Mouse (Mus musculus) heart, embryonic 13.5 days (tissue): ENCODE results near the gene Rpl11. TPM values are rescaled to one million over a fixed set of nuclear protein-coding genes. Genes with fewer than 3 reads are reported as not detected.
A peak's percentile ranks its signal among the peaks of the same experiment; 100 is the strongest.

Source experiments
- ATAC-seq: fragments of 200-750 bp; cut with Nextera tagmentation; 2 replicates; pipeline ENCODE4 v1.8.0; 2017; ENCODE audit warnings: moderate TSS enrichment; ENCODE audit not compliant: insufficient number of reproducible peaks, low FRiP score, low TSS enrichment; ENCODE audit errors: extremely low read depth
- H3K27ac ChIP-seq: fragments of 300-500 bp; sonication (generic); replicated peaks from 2 replicates; pipeline ENCODE4 v1.5.1; 2015; ENCODE audit warnings: moderate library complexity, mild to moderate bottlenecking, inconsistent platforms
- H3K27me3 ChIP-seq: fragments of 300-500 bp; sonication (generic); replicated peaks from 2 replicates; pipeline ENCODE4 v1.6.1; 2015; ENCODE audit warnings: mild to moderate bottlenecking, inconsistent platforms
- H3K36me3 ChIP-seq: fragments of 300-500 bp; sonication (generic); 2 replicates; pipeline ENCODE4 v1.6.1; 2015; ENCODE audit warnings: mild to moderate bottlenecking, inconsistent platforms
- H3K4me1 ChIP-seq: fragments of 300-500 bp; sonication (generic); 2 replicates; pipeline ENCODE4 v1.6.1; 2015; ENCODE audit warnings: inconsistent platforms
- H3K4me2 ChIP-seq: fragments of 300-500 bp; sonication (generic); 2 replicates; pipeline ENCODE4 v1.6.1; 2015; ENCODE audit warnings: inconsistent platforms, mild to moderate bottlenecking, moderate library complexity
- H3K4me3 ChIP-seq: fragments of 300-500 bp; sonication (generic); 2 replicates; pipeline ENCODE4 v1.5.1; 2015; ENCODE audit warnings: moderate library complexity, mild to moderate bottlenecking, inconsistent platforms
- H3K9ac ChIP-seq: fragments of 300-500 bp; sonication (generic); 2 replicates; pipeline ENCODE4 v1.6.1; 2015; ENCODE audit warnings: inconsistent platforms, mild to moderate bottlenecking, moderate library complexity
- H3K9me3 ChIP-seq: fragments of 300-500 bp; sonication (generic); 2 replicates; pipeline ENCODE4 v1.6.1; 2016; ENCODE audit warnings: inconsistent platforms
- WGBS: fragments of 180-500 bp; shearing (Covaris S2); methylation state at CpG from one replicate; pipeline ENCODE4 v1.1.7; 2015; ENCODE audit warnings: mixed read lengths; 5-methylcytosine and 5-hydroxymethylcytosine counted together
- polyA plus RNA-seq: library from polyadenylated mRNA; unstranded; fragments of >200 nt; fragmentation: Nextera tagmentation; extraction: Ambion mirVana; gene quantifications from 2 replicates; pipeline ENCODE4 v1.2.1, GENCODE M21; 2015

Rpl11 gene
- polyA plus RNA-seq, 1 experiment from 2014 or later = 270 TPM

DNA sequence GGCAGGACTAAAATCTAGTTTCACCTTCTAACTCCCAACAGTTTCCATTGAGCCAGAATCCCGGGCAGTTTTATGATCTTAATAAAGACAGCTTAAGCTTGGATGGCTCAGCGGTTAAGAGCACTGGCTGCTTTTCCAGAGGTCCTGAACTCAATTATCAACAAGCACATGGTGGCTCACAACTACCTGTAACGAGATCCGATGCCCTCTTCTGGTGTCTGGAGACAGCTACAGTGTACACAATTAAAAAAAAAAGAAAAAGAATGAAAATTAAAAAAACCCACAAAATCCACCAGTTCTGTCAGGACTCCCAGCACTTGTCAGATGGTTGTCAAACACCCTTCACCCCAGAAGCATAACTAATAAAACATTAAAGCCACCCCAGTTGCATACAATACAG lies 5.6 kb downstream of the Rpl11 start:
- no peaks in the 10 kb centered on the region for H3K9me3 ChIP-seq
- no peak overlapping the region for H3K9ac ChIP-seq
- WGBS = 64% methylated on average over 4 of the region's 4 CpGs

DNA sequence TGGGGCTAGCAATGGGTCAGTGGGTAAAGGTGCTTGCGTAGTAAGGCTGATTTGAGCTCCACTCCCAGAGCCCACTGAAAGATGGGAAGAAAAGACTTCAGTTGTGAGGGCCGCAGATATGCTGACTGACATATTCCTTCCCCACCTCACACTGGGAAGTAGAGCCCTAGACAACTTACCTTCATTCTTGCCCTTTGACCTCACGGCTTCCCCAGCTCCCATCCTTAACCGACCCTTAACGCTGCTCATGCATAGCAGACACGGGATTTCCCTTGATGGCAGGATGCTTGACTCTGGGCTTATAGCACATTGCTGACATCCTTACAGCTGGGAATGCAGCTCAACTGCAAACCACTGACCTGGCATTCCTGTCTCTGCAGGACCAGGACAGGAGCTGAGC lies 6.3 kb downstream of the Rpl11 start:
- peaks cover 83% of the 10 kb centered on the region for H3K36me3 ChIP-seq
- H3K9me3 ChIP-seq = no peaks in the 10 kb centered on the region
- no peaks in the 10 kb centered on the region for H3K27me3 ChIP-seq
- peaks cover 20% of the 10 kb centered on the region for H3K4me1 ChIP-seq
- no peak for ATAC-seq
- H3K27ac ChIP-seq = no peak overlapping the region
- 75% methylated on average over 6 of the region's 6 CpGs for WGBS
- H3K4me3 ChIP-seq = no peak overlapping the region
- no peak overlapping the region for H3K9ac ChIP-seq
- H3K4me2 ChIP-seq = no peak overlapping the region

More for the DNA sequence above, 5.6 kb downstream of the Rpl11 start:
- Histone ChIP-seq H3K27me3 (no peaks in the 10 kb centered on the region), H3K36me3 (peaks cover 87% of the 10 kb centered on the region), H3K27ac (no peak overlapping the region), H3K4me1 (peaks cover 24% of the 10 kb centered on the region), H3K4me2 (no peak overlapping the region), H3K4me3 (no peak overlapping the region)
- no peak for ATAC-seq

DNA sequence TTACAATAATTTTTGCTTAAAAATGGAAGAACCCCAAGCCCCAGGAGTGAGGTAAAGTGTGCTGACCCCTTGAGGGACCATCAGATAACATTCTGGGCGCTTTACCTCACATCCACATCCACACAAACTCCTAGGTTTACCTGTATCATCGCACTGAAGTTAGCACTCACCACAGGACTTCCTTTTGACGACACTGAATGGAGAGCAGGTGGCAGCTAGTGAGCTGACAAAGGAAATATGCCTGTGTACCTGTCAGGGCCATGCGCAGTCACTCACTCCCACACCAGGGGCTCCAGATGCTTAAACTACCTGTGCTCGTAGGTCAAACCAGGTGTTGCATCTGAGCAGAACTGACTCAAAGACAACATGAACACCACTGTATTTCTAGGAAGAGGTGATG lies 8.1 kb downstream of the Rpl11 start:
- Histone ChIP-seq H3K9me3 (no peaks in the 10 kb centered on the region), H3K9ac (no peak overlapping the region), H3K4me1 (0 out of 2 replicates have a peak, but pooled peaks cover 4% of the 10 kb centered on the region), H3K27me3 (no peaks in the 10 kb centered on the region), H3K4me2 (no peak overlapping the region), H3K27ac (no peak overlapping the region), H3K36me3 (peaks cover 65% of the 10 kb centered on the region), H3K4me3 (no peak overlapping the region)
- ATAC-seq = no peak
- 86% methylated on average over 5 of the region's 5 CpGs for WGBS

DNA sequence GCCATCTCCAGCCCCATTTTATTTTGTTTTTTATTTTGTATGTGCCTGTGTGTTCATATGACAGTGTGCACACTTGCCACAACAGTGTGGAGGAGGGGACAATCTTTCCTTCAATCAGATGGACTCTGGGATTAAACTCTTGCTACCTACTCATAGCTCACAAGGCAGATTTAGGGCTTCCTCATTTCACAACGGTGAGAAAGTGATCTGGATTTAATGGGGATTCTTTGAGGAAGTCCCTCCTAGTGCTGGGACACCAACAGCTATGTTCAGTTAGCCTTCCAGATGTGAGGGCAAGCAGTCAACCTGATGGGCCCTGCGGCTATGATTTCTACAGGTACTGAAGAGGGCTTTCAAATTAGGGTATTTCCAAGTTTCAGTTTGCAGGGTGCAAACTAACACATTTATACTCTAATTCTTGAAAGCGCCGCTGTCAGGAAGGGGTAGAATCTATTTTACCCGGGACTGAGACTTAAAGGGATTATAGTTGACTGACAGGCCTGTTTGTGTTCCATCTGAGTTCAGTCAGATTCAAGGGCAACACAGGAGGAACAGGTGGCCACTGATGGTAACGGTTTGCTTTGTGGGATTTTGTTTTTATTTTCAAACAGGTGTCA lies 9.3 kb downstream of the Rpl11 start:
- H3K4me3 ChIP-seq = no peak overlapping the region
- H3K9ac ChIP-seq = no peak overlapping the region
- H3K36me3 ChIP-seq = peaks cover 53% of the 10 kb centered on the region
- WGBS = 84% methylated on average over 6 of the region's 6 CpGs
- H3K9me3 ChIP-seq = no peaks in the 10 kb centered on the region
- 0 out of 2 replicates have a peak, but pooled peaks cover under 1% of the 10 kb centered on the region for H3K4me1 ChIP-seq
- H3K27me3 ChIP-seq = no peaks in the 10 kb centered on the region
- ATAC-seq = no peak
- no peak overlapping the region for H3K4me2 ChIP-seq
- no peak overlapping the region for H3K27ac ChIP-seq

DNA sequence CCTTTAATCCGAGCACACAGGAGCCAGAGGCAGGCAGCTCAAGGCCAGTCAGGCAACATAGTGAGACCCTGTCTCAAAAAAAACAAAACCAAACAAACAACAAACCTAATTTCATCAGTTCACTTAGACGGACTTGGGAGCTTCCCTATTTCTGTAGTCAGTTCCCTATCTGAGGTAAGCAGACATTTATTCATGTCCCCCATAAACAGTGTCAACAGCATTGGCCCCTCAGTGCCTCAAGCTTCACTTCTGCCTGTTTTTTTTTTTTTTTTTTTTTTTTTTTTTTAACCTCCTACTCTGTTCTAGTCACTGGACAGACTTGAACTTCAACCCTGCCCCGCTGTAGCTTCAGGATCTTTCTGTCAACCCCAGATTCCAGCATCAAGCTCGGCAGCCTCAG lies 18.1 kb downstream of the Rpl11 start:
- WGBS = 78% methylated on average over 4 of the region's 4 CpGs
- Histone ChIP-seq H3K27ac (no peak overlapping the region), H3K4me2 (no peak overlapping the region), H3K9ac (no peak overlapping the region), H3K27me3 (no peaks in the 10 kb centered on the region), H3K9me3 (no peaks in the 10 kb centered on the region), H3K4me1 (peaks cover 14% of the 10 kb centered on the region), H3K4me3 (no peak overlapping the region), H3K36me3 (no peaks in the 10 kb centered on the region)
- no peak for ATAC-seq

DNA sequence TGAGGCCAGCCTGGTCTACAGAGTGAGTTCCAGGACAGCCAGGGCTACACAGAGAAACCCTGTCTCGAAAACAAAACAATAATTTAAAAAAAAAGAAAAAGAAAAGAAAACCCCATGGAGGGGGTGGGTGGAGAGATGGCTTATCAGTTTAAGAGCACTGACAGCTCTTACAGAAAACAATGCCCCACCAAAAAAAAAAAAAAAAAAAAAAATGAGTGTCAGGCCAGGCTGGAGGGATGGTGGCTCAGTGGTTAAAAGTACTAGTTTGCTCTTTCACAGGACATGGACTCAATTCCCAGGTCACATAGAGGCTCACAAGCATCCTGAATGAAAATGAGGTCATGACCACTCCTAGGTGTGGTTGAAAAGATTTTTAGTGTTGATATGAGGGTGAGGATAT lies 20.0 kb downstream of the Rpl11 start:
- Histone ChIP-seq H3K27ac (no peak overlapping the region), H3K4me3 (no peak overlapping the region), H3K4me2 (no peak overlapping the region), H3K4me1 (peaks cover 14% of the 10 kb centered on the region), H3K9me3 (no peaks in the 10 kb centered on the region), H3K9ac (no peak overlapping the region), H3K36me3 (no peaks in the 10 kb centered on the region), H3K27me3 (no peaks in the 10 kb centered on the region)
- no peak for ATAC-seq
- WGBS = 70% methylated on average over 1 of the region's 1 CpGs

DNA sequence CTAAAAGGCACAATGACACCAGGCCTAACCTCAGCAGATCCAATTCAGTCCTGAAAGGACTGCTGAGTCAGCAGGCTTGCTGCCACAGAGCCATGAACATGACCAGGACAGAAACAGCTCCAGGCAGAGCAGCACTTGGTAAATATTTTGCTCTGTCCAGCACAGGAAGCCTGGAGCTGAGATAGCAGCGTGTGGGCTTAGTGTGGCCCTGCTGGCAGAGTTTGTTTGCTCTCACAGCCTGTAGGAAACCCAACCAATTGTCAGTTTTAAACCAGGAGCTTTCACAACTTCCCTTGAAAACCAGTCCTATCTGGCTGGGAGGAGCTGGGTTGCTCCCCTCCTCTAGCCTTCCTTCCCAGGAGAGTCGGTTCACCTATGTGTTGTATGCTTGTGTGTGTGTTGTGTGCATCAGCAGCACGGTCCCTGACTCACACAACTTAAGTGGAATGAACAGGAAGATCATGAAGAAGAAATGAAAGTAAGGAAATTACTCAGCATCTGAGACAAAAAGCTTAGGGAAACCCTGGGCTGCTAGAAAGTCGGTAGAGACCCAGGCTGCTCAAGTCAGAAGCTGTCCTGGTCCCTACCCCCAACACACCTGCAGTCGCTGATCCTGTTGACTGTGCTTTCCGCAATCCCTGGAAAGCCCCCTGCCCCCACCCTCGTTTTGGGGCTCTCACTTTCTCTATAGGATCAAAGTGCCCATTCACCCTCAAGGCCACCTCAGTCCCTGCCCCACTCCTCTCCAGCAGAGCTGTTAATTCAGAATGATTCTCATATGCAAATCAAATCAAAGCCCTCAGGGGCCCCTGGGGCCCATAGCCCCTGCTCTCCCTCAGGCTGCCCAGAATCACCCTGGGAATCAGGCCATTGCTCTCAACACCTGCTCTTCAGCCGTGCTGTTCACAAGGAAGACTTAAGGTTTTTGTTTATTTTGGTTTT lies 22.0 kb downstream of the Rpl11 start:
- 4% methylated on average over 8 of the region's 8 CpGs for WGBS
- Histone ChIP-seq H3K27ac (peak overlapping the region; percentile 79), H3K36me3 (no peaks in the 10 kb centered on the region), H3K9me3 (no peaks in the 10 kb centered on the region), H3K4me3 (no peak overlapping the region), H3K27me3 (no peaks in the 10 kb centered on the region), H3K4me1 (peaks cover 14% of the 10 kb centered on the region), H3K9ac (peak overlapping the region; percentile 34), H3K4me2 (peak overlapping the region; percentile 25)
- ATAC-seq = peak; percentile 70; the same call in 1 of the 2 replicates

DNA sequence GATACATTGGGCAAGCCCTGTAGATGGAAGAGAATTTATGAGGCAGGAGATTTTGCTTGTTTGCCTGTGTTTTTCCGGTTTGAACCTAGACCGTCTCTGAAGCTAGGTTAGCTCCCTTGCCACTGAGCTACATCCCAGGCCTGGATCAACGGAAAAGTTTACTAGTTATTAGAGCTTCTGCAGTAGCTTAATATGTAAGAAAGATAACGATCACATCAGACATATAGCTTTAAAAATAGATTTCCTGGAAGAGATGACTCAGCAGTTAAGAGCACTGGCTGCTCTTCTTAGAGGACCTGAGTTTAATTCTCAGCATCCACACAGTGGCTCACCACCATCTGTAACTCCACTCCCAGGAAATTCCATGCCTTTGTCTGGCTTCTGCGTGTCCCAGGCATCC lies 24.5 kb downstream of the Rpl11 start:
- 65% methylated on average over 5 of the region's 5 CpGs for WGBS
- Histone ChIP-seq H3K4me1 (peaks cover 14% of the 10 kb centered on the region), H3K36me3 (no peaks in the 10 kb centered on the region), H3K4me3 (no peak overlapping the region), H3K27me3 (no peaks in the 10 kb centered on the region), H3K9ac (no peak overlapping the region), H3K9me3 (no peaks in the 10 kb centered on the region), H3K27ac (no peak overlapping the region), H3K4me2 (no peak overlapping the region)
- no peak for ATAC-seq

DNA sequence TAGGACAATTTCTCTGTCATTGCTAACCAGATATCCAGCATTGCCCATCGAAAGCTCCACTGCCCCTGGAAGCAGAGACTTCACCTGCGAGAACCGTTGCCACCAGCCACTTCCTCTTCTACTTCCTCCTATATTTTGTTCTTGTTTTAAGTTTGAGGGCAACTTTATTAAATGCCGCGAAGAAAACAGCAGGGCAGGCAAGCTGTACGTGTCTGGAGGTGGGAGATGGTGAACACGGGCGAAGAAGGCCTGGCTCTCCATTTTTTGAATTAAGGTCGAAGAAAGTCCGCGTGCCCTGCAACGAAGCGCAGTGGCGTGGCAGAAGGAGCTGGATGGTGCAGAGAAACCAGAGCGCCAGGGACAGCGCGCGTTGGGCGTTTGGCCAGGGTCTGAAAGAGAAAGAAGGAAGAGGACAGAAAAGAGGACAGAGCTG lies 25.1 kb downstream of the Rpl11 start:
- no peaks in the 10 kb centered on the region for H3K27me3 ChIP-seq
- H3K4me3 ChIP-seq = no peak overlapping the region

DNA sequence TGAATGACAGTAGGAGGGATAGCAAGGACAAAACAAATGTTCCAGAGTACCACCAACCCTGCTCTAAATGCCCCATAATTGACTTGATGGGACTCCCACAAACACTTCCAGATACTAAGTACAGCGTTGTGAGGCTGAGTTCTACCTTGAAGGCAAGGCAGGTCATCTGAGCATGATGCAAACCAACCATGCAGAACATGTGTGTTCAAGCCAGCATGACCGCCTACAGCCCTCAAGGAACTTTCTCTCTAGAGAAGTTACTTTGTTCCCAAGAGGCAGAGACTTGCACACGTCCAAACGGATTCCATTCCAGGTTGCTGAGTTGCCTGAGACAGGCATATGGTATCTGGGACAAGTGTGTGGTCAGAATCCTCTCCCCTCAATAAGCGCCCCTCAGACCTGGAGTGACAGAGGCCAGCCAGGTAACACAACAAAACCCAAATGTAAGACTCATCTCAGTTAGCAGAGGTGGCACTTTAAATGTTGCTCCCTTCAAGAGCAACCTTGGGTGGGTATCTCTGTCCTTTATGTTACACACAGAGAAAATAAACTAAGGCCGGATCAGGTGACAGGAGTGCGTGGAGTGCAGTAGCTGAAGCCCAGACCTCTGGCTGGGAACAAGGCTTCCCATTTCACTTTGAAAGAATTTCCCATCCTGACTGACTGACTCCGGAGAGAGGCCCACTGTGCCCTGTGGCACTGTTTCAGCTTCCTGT lies 25.7 kb downstream of the Rpl11 start:
- no peaks in the 10 kb centered on the region for H3K27me3 ChIP-seq
- no peak for ATAC-seq
- no peak overlapping the region for H3K9ac ChIP-seq
- H3K36me3 ChIP-seq = no peaks in the 10 kb centered on the region
- 64% methylated on average over 8 of the region's 8 CpGs for WGBS
- H3K27ac ChIP-seq = no peak overlapping the region
- no peak overlapping the region for H3K4me3 ChIP-seq
- peaks cover 14% of the 10 kb centered on the region for H3K4me1 ChIP-seq
- no peak overlapping the region for H3K4me2 ChIP-seq
- H3K9me3 ChIP-seq = no peaks in the 10 kb centered on the region

More for the DNA sequence above, 25.1 kb downstream of the Rpl11 start:
- H3K36me3 ChIP-seq = no peaks in the 10 kb centered on the region
- WGBS = 79% methylated on average over 19 of the region's 19 CpGs
- H3K9ac ChIP-seq = no peak overlapping the region
- H3K9me3 ChIP-seq = no peaks in the 10 kb centered on the region
- peaks cover 14% of the 10 kb centered on the region for H3K4me1 ChIP-seq
- no peak overlapping the region for H3K27ac ChIP-seq
- H3K4me2 ChIP-seq = no peak overlapping the region
- ATAC-seq = no peak

DNA sequence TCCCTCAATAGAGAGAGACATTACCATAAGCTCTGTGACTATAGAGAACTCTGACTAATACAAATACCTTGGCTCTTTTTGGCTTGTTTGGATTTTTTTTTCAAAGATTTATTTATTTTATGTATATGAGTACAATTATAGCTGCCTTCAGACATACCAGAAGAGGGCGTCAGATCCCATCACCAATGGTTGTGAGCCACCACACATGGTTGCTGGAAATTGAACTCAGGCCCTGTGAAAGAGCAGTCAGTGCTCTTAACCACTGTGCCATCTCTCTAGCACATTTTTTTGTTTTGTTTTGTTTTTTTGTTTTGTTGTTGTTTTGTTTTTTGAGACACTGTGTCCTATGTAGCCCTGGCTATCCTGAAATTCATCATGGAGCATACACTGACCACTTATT lies 27.9 kb downstream of the Rpl11 start:
- 64% methylated on average over 1 of the region's 1 CpGs for WGBS
- ATAC-seq = no peak

More for the DNA sequence above, 27.9 kb downstream of the Rpl11 start:
- Histone ChIP-seq H3K9ac (no peak overlapping the region), H3K4me3 (no peak overlapping the region), H3K27me3 (no peaks in the 10 kb centered on the region), H3K4me1 (peaks cover 4% of the 10 kb centered on the region), H3K9me3 (no peaks in the 10 kb centered on the region), H3K27ac (no peak overlapping the region), H3K36me3 (no peaks in the 10 kb centered on the region), H3K4me2 (no peak overlapping the region)
